Mouse (Mus musculus) liver, embryonic 11.5 days (tissue): Measurements from ENCODE around the gene Ddost. TPM values are rescaled to one million over a fixed set of nuclear protein-coding genes. Genes with fewer than 3 reads are reported as not detected.

Experiments used
- ATAC-seq: fragments of 200-750 bp; cut with Nextera tagmentation; replicated peaks from 2 replicates; pipeline ENCODE4 v1.8.0; 2017; ENCODE audit warnings: moderate number of reproducible peaks, mild to moderate bottlenecking, moderate TSS enrichment, moderate library complexity; ENCODE audit not compliant: low FRiP score
- DNase-seq: peaks from one replicate; pipeline ENCODE4 v3.0.0-alpha.2; 2017; ENCODE audit warnings: low spot score
- H3K27ac ChIP-seq: fragments of 300-500 bp; sonication (generic); 2 replicates; pipeline ENCODE4 v1.5.1; 2014; ENCODE audit warnings: mild to moderate bottlenecking, low read depth, low read length, control low read depth
- H3K27me3 ChIP-seq: fragments of 300-500 bp; sonication (generic); replicated peaks from 2 replicates; pipeline ENCODE4 v1.6.1; 2014; ENCODE audit warnings: low read length, mixed read lengths; ENCODE audit not compliant: control insufficient read depth, insufficient read depth
- H3K36me3 ChIP-seq: fragments of 300-500 bp; sonication (generic); 2 replicates; pipeline ENCODE4 v1.6.1; 2014; ENCODE audit warnings: mild to moderate bottlenecking, low read length, moderate library complexity, mixed read lengths; ENCODE audit not compliant: control insufficient read depth, insufficient read depth
- H3K4me1 ChIP-seq: fragments of 300-500 bp; sonication (generic); replicated peaks from 2 replicates; pipeline ENCODE4 v1.6.1; 2014; ENCODE audit warnings: low read length, mixed read lengths; ENCODE audit not compliant: control insufficient read depth, insufficient read depth
- H3K4me2 ChIP-seq: fragments of 300-500 bp; sonication (generic); 2 replicates; pipeline ENCODE4 v1.6.1; 2014; ENCODE audit warnings: mild to moderate bottlenecking, control low read depth, moderate library complexity
- H3K4me3 ChIP-seq: fragments of 300-500 bp; sonication (generic); 2 replicates; pipeline ENCODE4 v1.5.1; 2014; ENCODE audit warnings: low read depth, low read length, control low read depth
- H3K9ac ChIP-seq: fragments of 300-500 bp; sonication (generic); 2 replicates; pipeline ENCODE4 v1.6.1; 2014; ENCODE audit warnings: low read depth, low read length, control low read depth
- H3K9me3 ChIP-seq: fragments of 300-500 bp; sonication (generic); 2 replicates; pipeline ENCODE4 v1.6.1; 2016; ENCODE audit warnings: low read length, inconsistent platforms, mixed read lengths; ENCODE audit not compliant: control insufficient read depth
- WGBS: fragments of 180-500 bp; shearing (Covaris S2); extraction: QIAGEN DNeasy Blood & Tissue Kit; methylation state at CpG from one replicate; pipeline ENCODE4 v1.1.7; 2014; 5-methylcytosine and 5-hydroxymethylcytosine counted together
- microRNA-seq: library from miRNA; unstranded; fragments of <30 nt; microRNA quantifications from one replicate; pipeline ENCODE4, GENCODE M21; 2017; ENCODE audit warnings: borderline number of aligned reads
- polyA plus RNA-seq: library from polyadenylated mRNA; unstranded; fragments of >200 nt; fragmentation: Nextera tagmentation; extraction: Ambion mirVana; gene quantifications from 2 replicates; pipeline ENCODE4 v1.2.1, GENCODE M21; 2014

The Ddost gene
- polyA plus RNA-seq, 1 experiment from 2014 or later, result 276 TPM

DNA sequence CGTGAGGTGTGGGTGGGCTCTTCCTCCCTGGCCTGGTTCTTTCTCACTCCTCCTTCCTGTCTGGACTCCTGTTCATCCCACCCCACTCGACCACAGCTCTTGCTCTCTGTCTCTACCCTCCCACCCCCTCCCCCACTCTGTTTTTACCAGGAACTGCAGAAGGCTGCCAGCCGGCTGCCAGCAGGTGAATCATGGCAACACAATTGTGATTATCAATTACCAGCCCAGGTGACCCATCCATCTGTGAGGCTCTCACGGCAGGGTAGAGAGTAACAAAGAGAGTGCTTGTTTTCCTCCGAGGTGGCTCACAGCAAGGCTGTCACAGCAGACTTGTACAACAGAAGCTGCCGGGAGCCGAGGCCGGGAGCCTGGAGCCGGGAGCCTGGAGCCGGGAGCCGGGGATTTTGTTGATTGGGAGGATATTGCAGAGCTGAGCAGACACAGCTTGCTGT lies 56.9 kb downstream of the Ddost start:
- Histone ChIP-seq H3K27me3 (no peaks in the 10 kb centered on the region; the same call in 1 of the 2 replicates), H3K9me3 (no peaks in the 10 kb centered on the region), H3K4me3 (no peak overlapping the region), H3K9ac (no peak overlapping the region), H3K4me2 (no peak overlapping the region), H3K4me1 (no peaks in the 10 kb centered on the region), H3K36me3 (no peaks in the 10 kb centered on the region), H3K27ac (no peak overlapping the region)
- ATAC-seq (no peak), DNase-seq (no peak)
- WGBS, result 26% methylated on average over 11 of the region's 11 CpGs

Small RNA genes within 50 kb of the gene (microRNA-seq; reads per million reads assigned to microRNA genes)
- gene Gm27646 (not detected), gene Mir7019 (not detected)

Other genes with a start within 250 kb of the Ddost start
- 78.3 and 80.4 TPM in 2 replicates for gene Hp1bp3, start 88.4 kb upstream of the Ddost start, polyA plus RNA-seq
- 0.81 and 0.99 TPM in 2 replicates for gene Sh2d5, start 54.3 kb upstream of the Ddost start, polyA plus RNA-seq
- gene Kif17, start 54.3 kb upstream of the Ddost start, polyA plus RNA-seq, result 0.34 and 0.58 TPM in 2 replicates
- gene Pink1, start 21.6 kb downstream of the Ddost start, polyA plus RNA-seq, result 15.6 and 17.0 TPM in 2 replicates
- gene Cda, start 63.3 kb downstream of the Ddost start, polyA plus RNA-seq, result 6.6 and 7.2 TPM in 2 replicates
- 0.12 and 0.21 TPM in 2 replicates for gene Fam43b, start 91.8 kb downstream of the Ddost start, polyA plus RNA-seq
- 15.1 and 17.9 TPM in 2 replicates for gene Mul1, start 129.9 kb downstream of the Ddost start, polyA plus RNA-seq
- gene Camk2n1, start 149.6 kb downstream of the Ddost start, polyA plus RNA-seq, result 2.1 TPM in 2 replicates